Mouse (Mus musculus): ENCODE measurements around the gene Zdhhc7.

- no peak for TF ChIP-seq CTCF (IDR thresholded peaks at IDR 0.05; ENCODE audit: low read depth)
- no peak for TF ChIP-seq EP300 (optimal IDR thresholded peaks at IDR 0.05)
Measured at GRCm38 (mm10) chr8:120118847-120119246, 17.6 kb upstream of the Zdhhc7 start.
